Mouse (Mus musculus): ENCODE data around the gene Scimp.

DNA sequence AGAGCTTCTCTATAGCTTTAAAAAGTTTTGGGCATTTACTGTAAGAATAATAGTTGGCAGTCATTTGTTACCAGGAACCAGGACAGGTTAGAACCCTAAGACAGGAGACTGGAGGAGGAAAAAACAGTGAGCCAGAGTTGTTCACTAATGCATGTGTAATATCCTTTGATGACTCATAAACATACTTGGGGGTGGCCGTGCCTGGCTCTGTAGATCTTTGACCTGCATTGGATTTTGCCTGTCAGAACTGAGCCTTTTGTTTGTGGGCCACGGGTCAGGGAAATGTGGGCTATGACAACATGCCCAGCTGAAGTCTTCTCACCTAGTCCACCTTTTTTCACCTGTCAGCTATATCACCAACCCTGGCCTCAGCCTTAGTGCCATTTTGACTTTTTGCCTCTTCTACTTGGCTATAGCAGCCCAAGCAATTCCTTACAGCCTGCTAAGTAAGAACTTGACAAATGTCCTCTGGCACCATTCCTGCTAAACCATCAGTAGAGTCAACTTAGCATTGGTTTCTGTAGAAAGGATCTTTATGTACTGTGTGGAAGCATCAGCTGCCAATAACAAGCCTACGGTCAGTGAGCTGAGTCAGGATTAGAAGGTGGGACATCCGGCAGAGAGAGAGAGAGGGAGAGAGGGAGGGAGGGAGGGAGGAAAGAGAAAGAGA, 64.4 kb downstream of the Scimp start:
- TF ChIP-seq EP300 (IDR thresholded peaks at IDR 0.05; ENCODE audit: low read depth), result 0 out of 2 replicates have a peak, but pooled peaks have one; percentile 23
- no peak for TF ChIP-seq CTCF (IDR thresholded peaks at IDR 0.05; ENCODE audit: low read depth)

Data from liver, postnatal 0 days (tissue).